Mouse (Mus musculus): ENCODE measurements around the gene Zdhhc14.

The Zdhhc14 gene

DNA sequence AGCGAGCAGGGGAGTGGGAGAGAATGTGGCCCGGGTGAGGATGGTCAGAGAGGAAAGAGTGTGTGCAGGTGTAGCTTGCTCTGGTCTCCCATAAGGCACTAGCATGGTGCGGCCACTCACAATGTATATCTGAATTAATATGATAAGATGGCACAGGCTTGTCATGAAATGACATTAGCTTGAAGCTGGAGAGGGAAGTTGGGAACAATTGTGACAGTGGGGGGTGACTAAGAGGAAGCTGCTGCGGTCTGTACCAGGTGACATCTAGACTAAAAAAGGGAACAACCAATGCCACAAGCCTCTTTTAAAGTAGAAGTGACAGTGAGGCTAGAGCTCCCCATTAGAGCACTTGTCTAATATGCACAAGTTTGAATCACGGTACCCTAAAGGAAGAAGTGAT, 238.2 kb downstream of the Zdhhc14 start:
- Histone ChIP-seq H3K4me3 (replicated peaks; ENCODE audit: low read length) (no peak overlapping the region), H3K4me1 (replicated peaks; ENCODE audit: low read depth, low read length) (no peaks in the 10 kb centered on the region), H3K9me3 (ENCODE audit: low read length) (no peaks in the 10 kb centered on the region), H3K36me3 (ENCODE audit: insufficient read depth, low read length) (no peaks in the 10 kb centered on the region), H3K27me3 (ENCODE audit: insufficient read depth, low read length) (0 out of 2 replicates have a peak, but pooled peaks cover 4% of the 10 kb centered on the region)
- TF ChIP-seq NANOG (IDR thresholded peaks at IDR 0.05; ENCODE audit: borderline replicate concordance, low read length) (no peak), CTCF (conservative IDR thresholded peaks at IDR 0.05; ENCODE audit: low read length) (no peak), POU5F1 (IDR thresholded peaks at IDR 0.05; ENCODE audit: borderline replicate concordance, low read length) (no peak)

DNA sequence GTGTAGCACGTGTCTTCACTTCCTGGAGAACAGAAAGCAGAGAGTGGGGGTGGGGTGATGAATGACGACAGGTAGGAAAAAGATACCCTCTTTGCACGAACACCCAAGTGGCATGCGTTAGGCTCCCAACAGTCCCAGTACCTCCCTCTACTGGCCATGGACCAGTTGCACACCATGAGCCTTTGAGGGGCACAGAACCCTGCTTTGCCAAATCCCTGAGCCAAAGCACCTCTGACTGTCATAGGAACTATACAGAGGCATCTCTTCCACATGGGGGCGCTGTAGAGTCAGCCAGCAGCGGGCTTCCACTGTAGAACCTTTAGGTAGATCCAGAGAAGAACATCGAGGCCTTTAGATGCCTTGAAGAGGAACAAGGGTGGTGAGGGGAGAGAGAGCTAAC, 241.0 kb downstream of the Zdhhc14 start:
- Histone ChIP-seq H3K36me3 (ENCODE audit: insufficient read depth, low read length) (no peaks in the 10 kb centered on the region), H3K27me3 (ENCODE audit: insufficient read depth, low read length) (0 out of 2 replicates have a peak, but pooled peaks cover 4% of the 10 kb centered on the region), H3K9me3 (ENCODE audit: low read length) (peaks cover 6% of the 10 kb centered on the region), H3K4me1 (replicated peaks; ENCODE audit: low read depth, low read length) (no peaks in the 10 kb centered on the region), H3K4me3 (replicated peaks; ENCODE audit: low read length) (no peak overlapping the region)
- TF ChIP-seq NANOG (IDR thresholded peaks at IDR 0.05; ENCODE audit: borderline replicate concordance, low read length): no peak
- no peak for TF ChIP-seq POU5F1 (IDR thresholded peaks at IDR 0.05; ENCODE audit: borderline replicate concordance, low read length)
- TF ChIP-seq CTCF (conservative IDR thresholded peaks at IDR 0.05; ENCODE audit: low read length): peak; percentile 87

DNA sequence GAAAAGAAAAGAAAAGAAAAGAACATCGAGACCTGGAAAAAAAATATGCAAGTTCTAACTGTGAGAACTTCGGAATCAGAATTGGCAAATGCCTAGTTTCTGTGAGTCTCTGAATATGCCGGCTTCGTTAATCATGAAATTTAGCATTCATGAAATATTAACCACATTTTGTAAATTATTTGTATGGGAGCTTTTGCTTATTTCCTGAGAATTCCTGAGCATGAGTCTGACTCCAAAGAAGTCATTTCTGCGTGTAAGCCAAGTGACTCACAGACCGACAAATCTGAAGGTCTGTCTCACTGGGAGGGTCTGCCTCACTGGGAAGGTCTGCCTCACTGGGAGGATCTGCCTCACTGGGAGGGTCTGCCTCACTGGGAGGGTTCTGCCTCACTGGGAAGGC, 248.7 kb downstream of the Zdhhc14 start:
- Histone ChIP-seq H3K9me3 (ENCODE audit: low read length) (peaks cover 19% of the 10 kb centered on the region), H3K4me1 (replicated peaks; ENCODE audit: low read depth, low read length) (no peaks in the 10 kb centered on the region), H3K27me3 (ENCODE audit: insufficient read depth, low read length) (no peaks in the 10 kb centered on the region), H3K4me3 (replicated peaks; ENCODE audit: low read length) (no peak overlapping the region), H3K36me3 (ENCODE audit: insufficient read depth, low read length) (no peaks in the 10 kb centered on the region)
- no peak for TF ChIP-seq NANOG (IDR thresholded peaks at IDR 0.05; ENCODE audit: borderline replicate concordance, low read length)
- no peak for TF ChIP-seq POU5F1 (IDR thresholded peaks at IDR 0.05; ENCODE audit: borderline replicate concordance, low read length)
- no peak for TF ChIP-seq CTCF (conservative IDR thresholded peaks at IDR 0.05; ENCODE audit: low read length)

DNA sequence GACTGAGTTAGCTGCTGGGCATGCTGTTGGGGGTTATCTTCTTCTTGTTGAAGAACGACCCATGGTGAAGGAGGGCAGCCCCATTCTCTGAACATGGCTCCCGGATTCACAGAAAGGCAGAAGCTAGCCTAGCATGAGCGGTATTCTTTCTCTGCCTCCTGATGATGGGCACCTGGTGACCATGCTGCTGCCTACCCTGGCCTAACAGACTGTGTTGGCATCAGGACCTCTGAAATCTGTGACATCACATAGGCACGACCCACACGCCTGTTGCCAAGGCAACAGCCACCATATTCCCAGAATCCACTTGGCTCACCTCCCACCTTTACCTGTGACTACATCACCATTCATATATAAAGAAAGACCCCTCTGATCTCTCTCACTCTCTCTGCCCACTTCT, 251.7 kb downstream of the Zdhhc14 start:
- H3K36me3 ChIP-seq (ENCODE audit: insufficient read depth, low read length): no peaks in the 10 kb centered on the region
- no peaks in the 10 kb centered on the region for H3K27me3 ChIP-seq (ENCODE audit: insufficient read depth, low read length)
- peaks cover 6% of the 10 kb centered on the region for H3K9me3 ChIP-seq (ENCODE audit: low read length)
- no peaks in the 10 kb centered on the region for H3K4me1 ChIP-seq (replicated peaks; ENCODE audit: low read depth, low read length)
- H3K4me3 ChIP-seq (replicated peaks; ENCODE audit: low read length): no peak overlapping the region
- TF ChIP-seq NANOG (IDR thresholded peaks at IDR 0.05; ENCODE audit: borderline replicate concordance, low read length): no peak
- no peak for TF ChIP-seq POU5F1 (IDR thresholded peaks at IDR 0.05; ENCODE audit: borderline replicate concordance, low read length)
- no peak for TF ChIP-seq CTCF (conservative IDR thresholded peaks at IDR 0.05; ENCODE audit: low read length)

DNA sequence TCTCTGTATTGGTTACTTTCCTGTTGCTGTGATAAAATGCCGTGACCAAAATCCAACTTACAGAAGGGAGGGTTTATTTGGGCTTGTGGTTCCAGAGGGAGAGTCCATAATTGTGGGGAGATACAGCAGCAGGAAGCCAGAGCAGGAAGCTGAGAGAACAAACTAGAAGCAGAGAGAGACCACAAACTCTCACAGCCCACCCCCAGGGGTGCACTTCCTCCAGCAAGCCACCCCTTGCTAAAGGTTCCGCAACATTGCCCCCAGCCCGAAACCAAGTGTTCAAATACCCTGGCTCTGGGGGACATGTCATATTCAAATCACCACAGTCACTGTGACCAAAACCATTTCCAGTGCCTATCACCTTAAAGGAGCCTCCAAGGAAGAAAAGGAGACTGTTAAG, 254.0 kb downstream of the Zdhhc14 start:
- Histone ChIP-seq H3K4me3 (replicated peaks; ENCODE audit: low read length) (no peak overlapping the region), H3K36me3 (ENCODE audit: insufficient read depth, low read length) (no peaks in the 10 kb centered on the region), H3K9me3 (ENCODE audit: low read length) (0 out of 2 replicates have a peak, but pooled peaks cover 1% of the 10 kb centered on the region), H3K4me1 (replicated peaks; ENCODE audit: low read depth, low read length) (no peaks in the 10 kb centered on the region), H3K27me3 (ENCODE audit: insufficient read depth, low read length) (no peaks in the 10 kb centered on the region)
- TF ChIP-seq POU5F1 (IDR thresholded peaks at IDR 0.05; ENCODE audit: borderline replicate concordance, low read length) (no peak), CTCF (conservative IDR thresholded peaks at IDR 0.05; ENCODE audit: low read length) (no peak), NANOG (IDR thresholded peaks at IDR 0.05; ENCODE audit: borderline replicate concordance, low read length) (no peak)

DNA sequence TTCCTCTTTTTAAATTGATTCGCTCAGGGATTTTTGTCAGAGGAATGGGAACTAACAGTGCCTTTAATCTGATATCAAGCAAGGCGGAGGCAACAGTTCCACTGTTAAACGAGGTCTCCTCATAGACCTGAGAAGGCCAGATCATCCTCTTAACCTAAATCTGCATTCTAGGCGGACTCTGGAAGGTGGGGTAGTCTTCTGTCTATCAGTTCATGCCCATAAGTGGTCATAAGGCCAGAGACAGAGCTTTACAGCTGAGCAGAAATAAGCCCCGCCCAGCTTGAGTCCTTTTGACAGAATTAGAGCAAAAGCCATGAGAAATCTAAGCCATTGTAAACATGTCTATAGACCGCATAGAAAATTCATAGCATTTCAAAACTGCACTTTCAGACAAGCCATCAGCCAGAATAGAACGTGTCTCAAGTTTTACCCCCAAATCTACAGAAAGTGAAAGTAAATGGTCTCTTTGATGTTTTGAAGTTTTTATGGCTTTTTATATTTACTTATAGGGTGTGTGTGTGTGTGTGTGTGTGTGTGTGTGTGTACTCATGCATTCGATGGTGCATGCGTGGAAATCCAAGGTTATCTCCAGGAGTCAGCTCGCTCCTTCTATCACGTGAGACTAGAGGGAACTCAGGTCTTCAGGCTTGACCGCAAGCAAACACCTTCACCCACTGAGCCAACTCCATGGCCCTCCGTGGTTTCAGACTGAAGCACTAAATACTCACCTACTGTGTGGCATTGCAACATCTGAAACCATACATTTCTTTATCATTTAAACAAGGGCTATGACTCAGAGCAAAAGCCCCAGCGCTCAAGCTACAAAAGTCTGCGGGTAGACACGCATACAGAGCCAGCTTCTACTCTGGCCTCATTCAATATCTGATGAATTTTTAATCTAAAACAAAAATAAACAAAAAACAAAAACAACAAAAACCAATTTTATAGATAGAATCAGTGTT, 255.5 kb downstream of the Zdhhc14 start:
- Histone ChIP-seq H3K4me1 (replicated peaks; ENCODE audit: low read depth, low read length) (peaks cover 5% of the 10 kb centered on the region), H3K36me3 (ENCODE audit: insufficient read depth, low read length) (no peaks in the 10 kb centered on the region), H3K27me3 (ENCODE audit: insufficient read depth, low read length) (no peaks in the 10 kb centered on the region), H3K4me3 (replicated peaks; ENCODE audit: low read length) (no peak overlapping the region), H3K9me3 (ENCODE audit: low read length) (no peaks in the 10 kb centered on the region)
- no peak for TF ChIP-seq NANOG (IDR thresholded peaks at IDR 0.05; ENCODE audit: borderline replicate concordance, low read length)
- TF ChIP-seq POU5F1 (IDR thresholded peaks at IDR 0.05; ENCODE audit: borderline replicate concordance, low read length): no peak
- TF ChIP-seq CTCF (conservative IDR thresholded peaks at IDR 0.05; ENCODE audit: low read length): no peak

DNA sequence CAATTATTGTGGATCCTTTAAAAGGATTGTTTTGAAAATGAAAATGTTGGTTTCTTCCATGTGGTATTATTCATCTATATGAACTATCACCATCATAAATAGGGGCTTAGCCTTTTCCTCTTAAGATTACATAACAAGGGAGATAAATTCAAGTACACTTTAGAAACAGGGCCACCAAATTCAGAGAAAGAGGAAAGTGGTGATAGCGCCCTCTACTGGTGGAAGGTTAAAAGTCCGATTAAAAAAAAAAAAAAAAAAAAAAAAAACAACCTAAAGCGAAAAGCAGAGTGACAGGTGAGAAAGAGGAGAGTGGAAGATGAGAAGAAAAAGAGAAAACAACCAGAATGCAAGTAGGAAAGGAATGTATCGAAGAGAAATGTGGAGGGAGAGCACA, 256.1 kb downstream of the Zdhhc14 start:
- TF ChIP-seq CTCF (conservative IDR thresholded peaks at IDR 0.05; ENCODE audit: low read length) (peak; percentile 63), NANOG (IDR thresholded peaks at IDR 0.05; ENCODE audit: borderline replicate concordance, low read length) (no peak)
- H3K4me3 ChIP-seq (replicated peaks; ENCODE audit: low read length): no peak overlapping the region
- no peaks in the 10 kb centered on the region for H3K27me3 ChIP-seq (ENCODE audit: insufficient read depth, low read length)
- peaks cover 10% of the 10 kb centered on the region for H3K4me1 ChIP-seq (replicated peaks; ENCODE audit: low read depth, low read length)
- H3K9me3 ChIP-seq (ENCODE audit: low read length): no peaks in the 10 kb centered on the region
- no peaks in the 10 kb centered on the region for H3K36me3 ChIP-seq (ENCODE audit: insufficient read depth, low read length)

DNA sequence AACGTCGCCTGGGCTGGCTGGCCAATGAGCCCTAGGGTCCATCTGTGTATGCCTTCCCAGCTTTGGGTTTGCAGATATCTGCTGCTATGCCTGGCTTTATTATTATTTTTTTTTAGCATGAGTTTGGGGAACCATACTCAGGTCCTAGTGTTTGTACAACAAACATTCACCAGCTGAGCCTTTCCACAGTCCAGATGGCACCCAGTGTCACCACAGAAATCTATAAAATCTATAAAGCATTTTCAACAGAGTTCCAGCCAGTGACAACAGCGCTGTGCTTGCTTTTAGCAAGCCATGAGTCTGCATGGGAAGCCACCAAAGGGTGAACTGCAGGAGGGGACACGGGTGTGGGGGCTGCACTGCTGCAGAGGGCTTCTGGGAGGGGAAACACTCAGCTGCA, 257.9 kb downstream of the Zdhhc14 start:
- Histone ChIP-seq H3K4me1 (replicated peaks; ENCODE audit: low read depth, low read length) (peaks cover 18% of the 10 kb centered on the region), H3K36me3 (ENCODE audit: insufficient read depth, low read length) (no peaks in the 10 kb centered on the region), H3K4me3 (replicated peaks; ENCODE audit: low read length) (no peak overlapping the region), H3K9me3 (ENCODE audit: low read length) (no peaks in the 10 kb centered on the region), H3K27me3 (ENCODE audit: insufficient read depth, low read length) (no peaks in the 10 kb centered on the region)
- TF ChIP-seq POU5F1 (IDR thresholded peaks at IDR 0.05; ENCODE audit: borderline replicate concordance, low read length): no peak
- no peak for TF ChIP-seq CTCF (conservative IDR thresholded peaks at IDR 0.05; ENCODE audit: low read length)
- TF ChIP-seq NANOG (IDR thresholded peaks at IDR 0.05; ENCODE audit: borderline replicate concordance, low read length): no peak

All from E14TG2a.4 (cell line).